Comparison of ENCODE assay signal across 26 mouse cellular contexts in the genomic region with DNA sequence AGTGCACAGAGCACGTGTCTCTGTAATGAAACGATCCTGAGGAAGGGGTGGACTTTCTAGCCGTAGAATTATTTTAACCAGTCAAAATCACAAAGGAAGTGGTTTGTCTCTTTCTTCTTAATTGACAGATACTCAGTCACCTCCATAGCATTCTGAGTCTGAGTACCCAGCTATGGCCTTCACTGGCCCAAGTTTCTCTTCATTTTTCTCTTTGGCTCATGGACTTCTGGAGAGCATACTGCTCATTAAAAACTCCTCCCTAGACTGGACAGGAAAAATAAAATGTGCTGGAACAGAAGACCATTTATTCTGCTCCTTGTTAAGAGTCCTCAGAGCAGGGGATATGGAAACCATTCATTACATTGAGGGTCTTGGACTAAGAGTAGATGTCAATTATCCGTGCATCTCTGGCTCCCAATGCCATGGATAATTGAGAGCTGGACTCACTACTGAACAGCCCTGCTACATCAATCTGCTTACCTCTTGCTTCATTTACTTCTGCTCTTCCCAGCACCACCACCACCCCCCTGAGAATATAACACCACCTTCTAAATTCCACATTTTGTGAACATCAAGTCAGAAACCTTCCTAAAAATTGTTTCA.
DNase-seq lines count a peak whose midpoint lies in the region; ATAC-seq lines count a peak whose summit lies in the region.
"Had no signal": no experiment of that assay in that cellular context is flagged by ENCODE, and none has a peak within 500 bp of the region (broad histone marks: within the 10 kb centered on the region; RNA-seq: fewer than 3 reads in every experiment).

No protein-coding gene starts in this region.

- peaks cover 5% of the 10 kb centered on the region; the same call in 1 of the 2 replicates for H3K4me1 ChIP-seq in embryonic facial prominence, embryonic 12.5 days
- 0 out of 2 replicates have a peak, but pooled peaks cover 2% of the 10 kb centered on the region for H3K4me1 ChIP-seq in embryonic facial prominence, embryonic 10.5 days
- no peaks in the 10 kb centered on the region for H3K4me1 ChIP-seq in forebrain, embryonic 13.5 days
- H3K4me1 ChIP-seq in forebrain, embryonic 16.5 days (replicated peaks; ENCODE audit: control insufficient read depth, insufficient read depth, low read length), result no peaks in the 10 kb centered on the region
- H3K4me1 ChIP-seq: heart, embryonic 10.5 days; heart, embryonic 13.5 days had no signal

- DNase-seq in embryonic facial prominence, embryonic 10.5 days (ENCODE audit: low spot score), result no peak
- peak; percentile 8 for DNase-seq in retina, embryonic 14.5 days (ENCODE audit: low spot score)
- DNase-seq in retina, postnatal 1 day, result no peak
- no peak for DNase-seq in kidney, postnatal 4 days
- no peak for DNase-seq in right cerebral cortex, postnatal 36 days (ENCODE audit: low spot score in 2 of 2)
- DNase-seq: adrenal gland, adult 8-10 months; adrenal gland, postnatal 25 days; cerebellum, adult 11 months; cerebellum, adult 8-10 months; cerebellum, postnatal 14 days; gastrocnemius, postnatal 25 days; heart, adult 18-20 months; heart, postnatal 14 days; heart, postnatal 4 days; kidney, adult 18-20 months had no signal

- H3K9ac ChIP-seq in embryonic facial prominence, embryonic 12.5 days, result no peak overlapping the region
- H3K9ac ChIP-seq in forebrain, embryonic 13.5 days, result no peak overlapping the region
- H3K9ac ChIP-seq in forebrain, embryonic 16.5 days (replicated peaks; ENCODE audit: low read depth, low read length), result no peak overlapping the region
- H3K9ac ChIP-seq: embryonic facial prominence, embryonic 13.5 days; heart, embryonic 13.5 days; hindbrain, embryonic 14.5 days had no signal

- no peak overlapping the region for H3K4me3 ChIP-seq in embryonic facial prominence, embryonic 12.5 days
- H3K4me3 ChIP-seq in embryonic facial prominence, embryonic 10.5 days, result no peak overlapping the region
- H3K4me3 ChIP-seq in forebrain, embryonic 13.5 days, result no peak overlapping the region
- H3K4me3 ChIP-seq in forebrain, embryonic 16.5 days (replicated peaks; ENCODE audit: low read length), result no peak overlapping the region
- H3K4me3 ChIP-seq: embryonic facial prominence, embryonic 13.5 days; heart, embryonic 10.5 days; heart, embryonic 13.5 days had no signal

- no peak for ATAC-seq in embryonic facial prominence, embryonic 12.5 days (ENCODE audit: insufficient number of reproducible peaks, insufficient read depth, low FRiP score, low TSS enrichment)
- peak; percentile 48 for ATAC-seq in forebrain, embryonic 13.5 days
- ATAC-seq in forebrain, embryonic 16.5 days, result peak; percentile 61
- ATAC-seq: activated CD4-positive, CD25-positive, alpha-beta regulatory T cell, adult 4 months; hindbrain, postnatal 0 days; inflammation-experienced regulatory T-cells, adult 6 months; intestine, embryonic 16.5 days had no signal

- H3K27me3 ChIP-seq in embryonic facial prominence, embryonic 12.5 days, result no peaks in the 10 kb centered on the region
- H3K27me3 ChIP-seq in embryonic facial prominence, embryonic 10.5 days (replicated peaks; ENCODE audit: low read depth, poor library complexity, severe bottlenecking), result no peaks in the 10 kb centered on the region
- H3K27me3 ChIP-seq in forebrain, embryonic 13.5 days, result no peaks in the 10 kb centered on the region
- H3K27me3 ChIP-seq in forebrain, embryonic 16.5 days (replicated peaks; ENCODE audit: control insufficient read depth, insufficient read depth, low read length), result no peaks in the 10 kb centered on the region
- H3K27me3 ChIP-seq: embryonic facial prominence, embryonic 13.5 days; heart, embryonic 13.5 days had no signal

- H3K4me2 ChIP-seq in embryonic facial prominence, embryonic 12.5 days (replicated peaks), result no peak overlapping the region
- H3K4me2 ChIP-seq in forebrain, embryonic 13.5 days, result no peak overlapping the region
- no peak overlapping the region for H3K4me2 ChIP-seq in forebrain, embryonic 16.5 days (ENCODE audit: low read length)
- H3K4me2 ChIP-seq: embryonic facial prominence, embryonic 13.5 days; heart, embryonic 13.5 days; hindbrain, embryonic 14.5 days had no signal

- H3K27ac ChIP-seq in embryonic facial prominence, embryonic 12.5 days, result 0 out of 2 replicates have a peak overlapping the region, but pooled peaks have one; percentile 31
- no peak overlapping the region for H3K27ac ChIP-seq in embryonic facial prominence, embryonic 10.5 days (replicated peaks)
- no peak overlapping the region for H3K27ac ChIP-seq in forebrain, embryonic 13.5 days
- no peak overlapping the region for H3K27ac ChIP-seq in forebrain, embryonic 16.5 days (ENCODE audit: low read length)
- H3K27ac ChIP-seq: embryonic facial prominence, embryonic 13.5 days; heart, embryonic 10.5 days; heart, embryonic 13.5 days; hindbrain, embryonic 14.5 days; hindbrain, postnatal 0 days had no signal

- 70% methylated on average over 4 of the region's 4 CpGs for WGBS in embryonic facial prominence, embryonic 12.5 days
- WGBS in embryonic facial prominence, embryonic 10.5 days, result 78% methylated on average over 4 of the region's 4 CpGs
- WGBS in forebrain, embryonic 13.5 days, result 43% methylated on average over 4 of the region's 4 CpGs
- 26% methylated on average over 4 of the region's 4 CpGs for WGBS in forebrain, embryonic 16.5 days

- no peaks in the 10 kb centered on the region for H3K9me3 ChIP-seq in embryonic facial prominence, embryonic 12.5 days
- no peaks in the 10 kb centered on the region for H3K9me3 ChIP-seq in embryonic facial prominence, embryonic 10.5 days
- no peaks in the 10 kb centered on the region for H3K9me3 ChIP-seq in forebrain, embryonic 13.5 days (replicated peaks)
- no peaks in the 10 kb centered on the region for H3K9me3 ChIP-seq in forebrain, embryonic 16.5 days (ENCODE audit: control insufficient read depth, low read length)
- H3K9me3 ChIP-seq: embryonic facial prominence, embryonic 13.5 days; heart, embryonic 10.5 days; heart, embryonic 13.5 days had no signal

- H3K36me3 ChIP-seq in embryonic facial prominence, embryonic 12.5 days, result no peaks in the 10 kb centered on the region
- H3K36me3 ChIP-seq in embryonic facial prominence, embryonic 10.5 days (replicated peaks), result no peaks in the 10 kb centered on the region
- no peaks in the 10 kb centered on the region for H3K36me3 ChIP-seq in forebrain, embryonic 13.5 days (ENCODE audit: poor library complexity, severe bottlenecking)
- H3K36me3 ChIP-seq in forebrain, embryonic 16.5 days (ENCODE audit: control insufficient read depth, insufficient read depth), result no peaks in the 10 kb centered on the region
- H3K36me3 ChIP-seq: embryonic facial prominence, embryonic 13.5 days; heart, embryonic 10.5 days; heart, embryonic 13.5 days had no signal
